Mouse (Mus musculus): ENCODE data around the gene Hectd4. TPM values are rescaled to one million over a fixed set of nuclear protein-coding genes. Genes with fewer than 3 reads are reported as not detected.

Hectd4 gene
- polyA plus RNA-seq, 1 experiment, result 8.6 TPM

DNA sequence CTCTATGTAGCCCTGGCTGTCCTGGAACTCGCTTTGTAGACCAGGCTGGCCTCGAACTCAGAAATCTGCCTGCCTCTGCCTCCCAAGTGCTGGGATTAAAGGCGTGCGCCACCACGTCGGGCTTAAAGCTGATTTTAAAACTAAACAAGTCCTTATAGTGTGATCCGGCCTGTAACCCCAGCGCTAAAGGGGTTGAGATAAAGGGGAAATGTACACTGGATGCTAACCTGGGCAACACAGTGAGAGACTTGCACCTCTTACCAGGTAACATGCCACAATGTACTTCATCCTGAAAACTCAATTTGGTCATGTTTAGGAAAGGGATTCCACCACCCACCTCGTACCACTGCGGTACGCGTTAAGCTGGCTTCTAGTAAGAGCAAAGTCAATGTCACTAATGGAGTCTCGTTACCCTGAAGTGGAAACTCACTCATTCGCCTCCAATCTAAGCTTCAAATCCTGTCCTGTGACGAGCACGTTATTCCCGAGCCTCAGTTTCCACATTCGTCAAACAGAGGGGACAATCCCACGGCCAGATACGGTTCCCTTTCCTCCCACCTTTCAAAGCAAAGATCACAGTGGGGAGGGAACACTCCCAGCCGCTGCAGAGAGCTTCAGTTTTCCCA is 29.7 kb upstream of the Hectd4 start:
- TF ChIP-seq FLI1 (IDR thresholded peaks at IDR 0.05; ENCODE audit: low read length), result no peak
- no peak for TF ChIP-seq GATA1 (IDR thresholded peaks at IDR 0.05; ENCODE audit: borderline replicate concordance, low read length)

DNA sequence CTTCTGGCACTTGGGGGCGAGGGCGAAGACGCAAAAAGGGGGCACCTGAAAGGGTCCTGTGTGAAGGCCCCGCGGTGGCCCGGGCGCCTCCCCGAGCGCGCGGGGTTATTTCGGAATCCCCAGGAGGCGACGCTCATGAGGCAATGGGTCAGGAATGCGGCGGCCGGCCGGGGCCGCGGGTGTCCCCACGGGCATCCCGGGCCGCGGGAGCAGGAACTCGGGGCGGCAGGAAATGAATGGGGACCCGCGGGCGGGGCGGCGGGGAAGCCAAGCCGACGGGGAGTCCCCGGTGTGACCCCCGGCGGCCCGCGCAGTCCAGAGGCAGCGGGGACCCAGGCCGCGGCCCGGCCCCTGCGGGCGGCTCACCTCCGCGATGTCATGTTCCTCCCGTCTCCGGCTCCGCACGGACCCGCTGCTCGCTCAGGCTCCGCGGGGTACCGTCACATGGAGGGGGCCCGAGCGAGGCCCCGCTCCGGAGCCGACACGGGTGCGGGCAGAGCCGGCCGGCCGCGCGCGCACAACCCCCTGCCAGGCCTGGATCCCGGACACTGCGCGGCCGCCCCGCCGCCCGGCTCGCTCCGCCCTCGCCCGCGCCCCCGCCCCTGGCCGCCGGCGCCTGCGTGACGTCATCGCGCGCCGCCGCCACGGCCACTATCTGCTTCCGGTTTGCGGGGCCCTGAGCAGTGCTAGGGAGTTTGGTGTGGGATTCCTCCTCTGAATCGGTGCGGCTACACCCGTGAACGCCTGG is 29.0 kb upstream of the Hectd4 start, which contains the start of gene Ptpn11:
Gene Ptpn11 (minus strand): TSS at position 562 of the 748 bp plus-strand sequence.
- TF ChIP-seq GATA1 (IDR thresholded peaks at IDR 0.05; ENCODE audit: borderline replicate concordance, low read length), result no peak
- no peak; the same call in 1 of the 2 replicates for TF ChIP-seq FLI1 (IDR thresholded peaks at IDR 0.05; ENCODE audit: low read length)
- Histone ChIP-seq H3K4me3 (replicated peaks) (peak within 1 kb of the TSS; percentile 94), H3K27me3 (replicated peaks) (no peaks in the 10 kb centered on the region), H3K36me3 (replicated peaks; ENCODE audit: low read length) (peaks cover 29% of the 10 kb centered on the region), H3K4me1 (peaks cover 78% of the 10 kb centered on the region), H3K9me3 (no peaks in the 10 kb centered on the region)

More for the DNA sequence above, 29.7 kb upstream of the Hectd4 start:
- Histone ChIP-seq H3K27me3 (replicated peaks) (no peaks in the 10 kb centered on the region), H3K36me3 (replicated peaks; ENCODE audit: low read length) (peaks cover 33% of the 10 kb centered on the region), H3K4me3 (replicated peaks) (peak overlapping the region; percentile 94), H3K4me1 (peaks cover 78% of the 10 kb centered on the region), H3K9me3 (no peaks in the 10 kb centered on the region)

GRCm38 (mm10) chr5:121191584-121191906 is 28.5 kb upstream of the Hectd4 start:
- no peaks in the 10 kb centered on the region for H3K27me3 ChIP-seq (replicated peaks)
- peaks cover 78% of the 10 kb centered on the region for H3K4me1 ChIP-seq
- TF ChIP-seq GATA1 (IDR thresholded peaks at IDR 0.05; ENCODE audit: borderline replicate concordance, low read length) (no peak), FLI1 (IDR thresholded peaks at IDR 0.05; ENCODE audit: low read length) (no peak)
- no peaks in the 10 kb centered on the region for H3K9me3 ChIP-seq
- H3K4me3 ChIP-seq (replicated peaks), result peak overlapping the region; percentile 94
- H3K36me3 ChIP-seq (replicated peaks; ENCODE audit: low read length), result peaks cover 25% of the 10 kb centered on the region

DNA sequence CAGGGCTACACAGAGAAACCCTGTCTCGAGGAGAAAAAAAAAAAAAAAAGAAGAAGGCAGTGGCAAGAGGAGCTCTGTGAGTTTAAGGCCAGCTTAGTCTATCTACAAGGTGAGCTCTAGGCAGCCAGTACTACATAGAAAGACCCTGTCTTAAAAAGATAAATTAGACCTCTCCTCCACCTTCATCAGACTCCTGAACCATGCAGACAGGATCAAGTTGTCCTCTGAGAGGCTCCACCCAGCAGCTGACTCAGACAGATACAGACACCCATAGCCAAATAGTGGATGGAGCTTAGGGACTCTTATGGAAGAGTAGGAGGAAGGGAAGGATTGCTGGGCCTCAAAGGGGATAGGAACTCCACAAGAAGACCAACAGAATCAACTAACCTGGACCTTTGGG is 25.8 kb upstream of the Hectd4 start:
- Histone ChIP-seq H3K4me3 (replicated peaks) (peak overlapping the region; percentile 25), H3K9me3 (no peaks in the 10 kb centered on the region), H3K4me1 (peaks cover 80% of the 10 kb centered on the region), H3K36me3 (replicated peaks; ENCODE audit: low read length) (peaks cover 5% of the 10 kb centered on the region), H3K27me3 (replicated peaks) (no peaks in the 10 kb centered on the region)
- TF ChIP-seq GATA1 (IDR thresholded peaks at IDR 0.05; ENCODE audit: borderline replicate concordance, low read length), result no peak
- TF ChIP-seq FLI1 (IDR thresholded peaks at IDR 0.05; ENCODE audit: low read length), result no peak

GRCm38 (mm10) chr5:121196764-121197163 is 23.3 kb upstream of the Hectd4 start:
- no peaks in the 10 kb centered on the region for H3K9me3 ChIP-seq
- TF ChIP-seq FLI1 (IDR thresholded peaks at IDR 0.05; ENCODE audit: low read length), result no peak
- peak; percentile 50; the same call in 1 of the 3 replicates for TF ChIP-seq GATA1 (IDR thresholded peaks at IDR 0.05; ENCODE audit: borderline replicate concordance, low read length)
- no peaks in the 10 kb centered on the region for H3K27me3 ChIP-seq (replicated peaks)
- H3K36me3 ChIP-seq (replicated peaks; ENCODE audit: low read length), result no peaks in the 10 kb centered on the region
- peak overlapping the region; percentile 84 for H3K4me3 ChIP-seq (replicated peaks)
- peaks cover 94% of the 10 kb centered on the region for H3K4me1 ChIP-seq

GRCm38 (mm10) chr5:121197337-121197736 is 22.7 kb upstream of the Hectd4 start:
- H3K4me1 ChIP-seq, result peaks cover 91% of the 10 kb centered on the region

GRCm38 (mm10) chr5:121198376-121198775 is 21.6 kb upstream of the Hectd4 start:
- H3K36me3 ChIP-seq (replicated peaks; ENCODE audit: low read length), result no peaks in the 10 kb centered on the region
- TF ChIP-seq FLI1 (IDR thresholded peaks at IDR 0.05; ENCODE audit: low read length) (no peak), GATA1 (IDR thresholded peaks at IDR 0.05; ENCODE audit: borderline replicate concordance, low read length) (peak; percentile 63; the same call in 1 of the 3 replicates)

More at GRCm38 (mm10) chr5:121197337-121197736, 22.7 kb upstream of the Hectd4 start:
- TF ChIP-seq GATA1 (IDR thresholded peaks at IDR 0.05; ENCODE audit: borderline replicate concordance, low read length) (no peak), FLI1 (IDR thresholded peaks at IDR 0.05; ENCODE audit: low read length) (no peak)
- Histone ChIP-seq H3K4me3 (replicated peaks) (peak overlapping the region; percentile 84), H3K9me3 (no peaks in the 10 kb centered on the region), H3K36me3 (replicated peaks; ENCODE audit: low read length) (no peaks in the 10 kb centered on the region), H3K27me3 (replicated peaks) (no peaks in the 10 kb centered on the region)

GRCm38 (mm10) chr5:121201739-121202138 is 18.3 kb upstream of the Hectd4 start:
- TF ChIP-seq GATA1 (IDR thresholded peaks at IDR 0.05; ENCODE audit: borderline replicate concordance, low read length), result no peak
- no peak for TF ChIP-seq FLI1 (IDR thresholded peaks at IDR 0.05; ENCODE audit: low read length)
- Histone ChIP-seq H3K36me3 (replicated peaks; ENCODE audit: low read length) (peaks cover 14% of the 10 kb centered on the region), H3K4me1 (peaks cover 77% of the 10 kb centered on the region), H3K9me3 (no peaks in the 10 kb centered on the region), H3K27me3 (replicated peaks) (no peaks in the 10 kb centered on the region), H3K4me3 (replicated peaks) (peak overlapping the region; percentile 72)

More at GRCm38 (mm10) chr5:121198376-121198775, 21.6 kb upstream of the Hectd4 start:
- Histone ChIP-seq H3K4me1 (peaks cover 90% of the 10 kb centered on the region), H3K4me3 (replicated peaks) (peak overlapping the region; percentile 83), H3K27me3 (replicated peaks) (no peaks in the 10 kb centered on the region), H3K9me3 (no peaks in the 10 kb centered on the region)

DNA sequence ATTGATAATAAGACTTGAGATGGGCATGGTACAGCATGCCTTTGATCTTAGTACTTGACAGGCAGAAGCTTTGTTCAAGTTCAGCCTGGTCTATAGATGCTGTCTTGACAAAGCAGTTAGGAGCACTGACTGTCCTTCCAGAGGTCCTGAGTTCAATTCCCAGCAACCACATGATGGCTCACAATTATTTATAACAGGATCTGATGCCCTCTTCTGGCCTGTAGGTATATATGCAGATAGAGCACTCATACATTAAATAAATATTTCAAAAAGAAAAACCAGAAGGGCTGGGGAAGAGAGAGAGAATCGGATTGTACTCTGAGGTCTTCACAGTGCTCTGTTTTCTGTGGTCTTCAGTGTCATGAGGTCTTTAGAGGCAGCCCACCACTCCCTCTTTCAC is 17.6 kb upstream of the Hectd4 start:
- no peaks in the 10 kb centered on the region for H3K27me3 ChIP-seq (replicated peaks)
- peaks cover 21% of the 10 kb centered on the region for H3K36me3 ChIP-seq (replicated peaks; ENCODE audit: low read length)
- no peaks in the 10 kb centered on the region for H3K9me3 ChIP-seq
- no peak overlapping the region for H3K4me3 ChIP-seq (replicated peaks)
- H3K4me1 ChIP-seq, result peaks cover 77% of the 10 kb centered on the region
- TF ChIP-seq GATA1 (IDR thresholded peaks at IDR 0.05; ENCODE audit: borderline replicate concordance, low read length) (no peak), FLI1 (IDR thresholded peaks at IDR 0.05; ENCODE audit: low read length) (no peak)

Data from megakaryocyte, embryonic 14.5 days (primary cell).